Mouse (Mus musculus) common myeloid progenitor, adult 5-6 weeks (primary cell): ENCODE results near the gene Jund. TPM values are rescaled to one million over a fixed set of nuclear protein-coding genes. Genes with fewer than 3 reads are reported as not detected.

Experiments used
- ATAC-seq: replicated peaks from 2 replicates; pipeline ENCODE4 v1.8.0; 2016; ENCODE audit warnings: low read depth, mild to moderate bottlenecking, moderate TSS enrichment, inconsistent platforms; ENCODE audit not compliant: poor library complexity, severe bottlenecking
- total RNA-seq: library from RNA; stranded (forward); fragments of 200-1000, 187-1606 nt; gene quantifications from 2 replicates; pipeline ENCODE4 v1.2.3, GENCODE M21; 2017

Gene Jund
- total RNA-seq, 1 experiment from 2014 or later = 54.4 TPM

- peak; percentile 88 for ATAC-seq
Measured at GRCm38 (mm10) chr8:70673079-70673856, 25.5 kb upstream of the Jund start, which contains the start of gene Lsm4. Lsm4 (plus strand) TSS chr8:70673248.

GRCm38 (mm10) chr8:70674109-70674508 is 24.6 kb upstream of the Jund start:
- no peak for ATAC-seq

GRCm38 (mm10) chr8:70674716-70675115 is 24.0 kb upstream of the Jund start:
- no peak for ATAC-seq

- ATAC-seq = peak; percentile 16
Measured at GRCm38 (mm10) chr8:70675336-70675735, 23.4 kb upstream of the Jund start.

GRCm38 (mm10) chr8:70677451-70678080 is 21.2 kb upstream of the Jund start:
- no peak for ATAC-seq

- no peak for ATAC-seq
Measured at GRCm38 (mm10) chr8:70678679-70679078, 20.1 kb upstream of the Jund start.

GRCm38 (mm10) chr8:70679404-70679803 is 19.3 kb upstream of the Jund start:
- ATAC-seq = no peak

GRCm38 (mm10) chr8:70680039-70680438 is 18.7 kb upstream of the Jund start:
- ATAC-seq = no peak

- no peak for ATAC-seq
Measured at GRCm38 (mm10) chr8:70681410-70681809, 17.3 kb upstream of the Jund start.

GRCm38 (mm10) chr8:70682193-70682592 is 16.6 kb upstream of the Jund start:
- ATAC-seq = no peak; the same call in 1 of the 2 replicates

- no peak for ATAC-seq
Measured at GRCm38 (mm10) chr8:70682692-70683091, 16.1 kb upstream of the Jund start.

GRCm38 (mm10) chr8:70684291-70684690 is 14.5 kb upstream of the Jund start:
- no peak for ATAC-seq

- no peak for ATAC-seq
Measured at GRCm38 (mm10) chr8:70687576-70687975, 11.2 kb upstream of the Jund start.

- no peak for ATAC-seq
Measured at GRCm38 (mm10) chr8:70688136-70688535, 10.6 kb upstream of the Jund start.

GRCm38 (mm10) chr8:70689892-70690390 is 8.8 kb upstream of the Jund start:
- ATAC-seq = no peak

- ATAC-seq = no peak
Measured at GRCm38 (mm10) chr8:70691230-70691629, 7.5 kb upstream of the Jund start.

GRCm38 (mm10) chr8:70691727-70692231 is 7.0 kb upstream of the Jund start:
- ATAC-seq = no peak

- peak; percentile 24; the same call in 1 of the 2 replicates for ATAC-seq
Measured at GRCm38 (mm10) chr8:70693636-70694035, 5.1 kb upstream of the Jund start.

- peak; percentile 19 for ATAC-seq
Measured at GRCm38 (mm10) chr8:70695318-70696018, 3.3 kb upstream of the Jund start.
